Mouse (Mus musculus): ENCODE measurements around the gene Sptlc3.

DNA sequence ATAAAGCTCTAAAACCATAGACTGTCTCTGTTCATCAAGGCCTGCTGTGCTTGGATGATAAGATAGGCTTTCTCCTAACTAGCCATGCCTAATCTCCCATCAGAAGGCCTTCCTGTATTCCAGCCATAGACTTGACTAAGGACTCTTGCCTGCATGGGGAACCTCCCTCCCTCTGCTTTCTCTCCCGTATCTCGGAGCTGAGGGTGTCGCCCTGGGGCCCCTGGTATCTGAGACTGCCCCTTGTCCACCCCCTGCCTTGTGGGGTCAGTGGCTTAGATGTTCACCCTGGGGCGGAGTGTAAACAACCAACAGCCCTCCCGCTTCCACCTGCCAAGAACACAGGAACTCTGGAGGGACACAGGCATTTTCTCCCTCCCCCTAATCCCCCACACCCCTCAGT lies 5.0 kb upstream of the Sptlc3 start:
- no peak for TF ChIP-seq POLR2A (IDR thresholded peaks at IDR 0.05; ENCODE audit: low read depth, low read length)
- TF ChIP-seq CTCF (IDR thresholded peaks at IDR 0.05; ENCODE audit: extremely low read depth, insufficient read depth, insufficient read length, insufficient replicate concordance): no peak

Measured in spleen, adult 2 months (tissue).